Mouse (Mus musculus) limb, embryonic 12.5 days (tissue): ENCODE results near the gene Foxn3. TPM values are rescaled to one million over a fixed set of nuclear protein-coding genes. Genes with fewer than 3 reads are reported as not detected.
A peak's percentile ranks its signal among the peaks of the same experiment; 100 is the strongest.

Experiments
- ATAC-seq: fragments of 200-750 bp; cut with Nextera tagmentation; 2 replicates; pipeline ENCODE4 v1.8.0; 2017; ENCODE audit warnings: low read depth, moderate TSS enrichment; ENCODE audit not compliant: insufficient number of reproducible peaks, insufficient read depth, low FRiP score, low TSS enrichment
- H3K27ac ChIP-seq: fragments of 300-500 bp; sonication (generic); 2 replicates; pipeline ENCODE4 v1.5.1; 2016; ENCODE audit warnings: mild to moderate bottlenecking, moderate library complexity
- H3K27me3 ChIP-seq: fragments of 300-500 bp; sonication (generic); 2 replicates; pipeline ENCODE4 v1.6.1; 2016; ENCODE audit warnings: mild to moderate bottlenecking, moderate library complexity
- H3K36me3 ChIP-seq: fragments of 300-500 bp; sonication (generic); 2 replicates; pipeline ENCODE4 v1.6.1; 2016; ENCODE audit warnings: mild to moderate bottlenecking, moderate library complexity
- H3K4me1 ChIP-seq: fragments of 300-500 bp; sonication (generic); replicated peaks from 2 replicates; pipeline ENCODE4 v1.6.1; 2016
- H3K4me2 ChIP-seq: fragments of 300-500 bp; sonication (generic); 2 replicates; pipeline ENCODE4 v1.6.1; 2016; ENCODE audit warnings: mild to moderate bottlenecking, moderate library complexity
- H3K4me3 ChIP-seq: fragments of 300-500 bp; sonication (generic); replicated peaks from 2 replicates; pipeline ENCODE4 v1.5.1; 2016; ENCODE audit warnings: mild to moderate bottlenecking
- H3K9ac ChIP-seq: fragments of 300-500 bp; sonication (generic); replicated peaks from 2 replicates; pipeline ENCODE4 v1.6.1; 2016; ENCODE audit warnings: mild to moderate bottlenecking, moderate library complexity
- H3K9me3 ChIP-seq: fragments of 300-500 bp; sonication (generic); 2 replicates; pipeline ENCODE4 v1.6.1; 2016; ENCODE audit warnings: mild to moderate bottlenecking, moderate library complexity
- WGBS: fragments of 180-500 bp; shearing (Covaris S2); methylation state at CpG from one replicate; pipeline ENCODE4 v1.1.7; 2016; 5-methylcytosine and 5-hydroxymethylcytosine counted together
- polyA plus RNA-seq: library from polyadenylated mRNA; unstranded; fragments of >200 nt; fragmentation: Nextera tagmentation; extraction: Ambion mirVana; gene quantifications from 2 replicates; pipeline ENCODE4 v1.2.1, GENCODE M21; 2016

Foxn3 gene
- polyA plus RNA-seq, 1 experiment from 2014 or later: 115 TPM

- no peaks in the 10 kb centered on the region for H3K9me3 ChIP-seq
- no peak overlapping the region for H3K27ac ChIP-seq
- ATAC-seq: no peak
- H3K9ac ChIP-seq: no peak overlapping the region
- H3K27me3 ChIP-seq: no peaks in the 10 kb centered on the region
- WGBS: 85% methylated on average over 13 of the region's 13 CpGs
- H3K4me2 ChIP-seq: no peak overlapping the region
- peaks cover 77% of the 10 kb centered on the region for H3K4me1 ChIP-seq
- H3K4me3 ChIP-seq: no peak overlapping the region
- peaks cover 17% of the 10 kb centered on the region for H3K36me3 ChIP-seq
These were observed 222.8 kb downstream of the Foxn3 start for GRCm38 (mm10) chr12:99340418-99341182.

- Histone ChIP-seq H3K27me3 (no peaks in the 10 kb centered on the region), H3K4me1 (peaks cover 72% of the 10 kb centered on the region), H3K27ac (peak overlapping the region; percentile 37; the same call in 1 of the 2 replicates), H3K4me2 (no peak overlapping the region), H3K4me3 (no peak overlapping the region), H3K9ac (no peak overlapping the region), H3K36me3 (peaks cover 17% of the 10 kb centered on the region), H3K9me3 (no peaks in the 10 kb centered on the region)
- ATAC-seq: no peak
- WGBS: 77% methylated on average over 11 of the region's 11 CpGs
These were observed 223.6 kb downstream of the Foxn3 start for GRCm38 (mm10) chr12:99339640-99340325.

- no peaks in the 10 kb centered on the region for H3K27me3 ChIP-seq
- no peak for ATAC-seq
- H3K9ac ChIP-seq: no peak overlapping the region
- H3K4me1 ChIP-seq: peaks cover 64% of the 10 kb centered on the region
- no peak overlapping the region for H3K4me3 ChIP-seq
- H3K9me3 ChIP-seq: no peaks in the 10 kb centered on the region
- H3K4me2 ChIP-seq: no peak overlapping the region
- WGBS: 57% methylated on average over 2 of the region's 2 CpGs
- H3K36me3 ChIP-seq: peaks cover 17% of the 10 kb centered on the region
- peak overlapping the region; percentile 37; the same call in 1 of the 2 replicates for H3K27ac ChIP-seq
These were observed 224.6 kb downstream of the Foxn3 start for GRCm38 (mm10) chr12:99338754-99339153.

GRCm38 (mm10) chr12:99337171-99337435 lies 226.3 kb downstream of the Foxn3 start:
- peaks cover 61% of the 10 kb centered on the region for H3K4me1 ChIP-seq
- H3K4me3 ChIP-seq: no peak overlapping the region
- H3K27ac ChIP-seq: peak overlapping the region; percentile 62; the same call in 1 of the 2 replicates
- ATAC-seq: no peak
- WGBS: 90% methylated on average over 3 of the region's 3 CpGs
- no peaks in the 10 kb centered on the region for H3K27me3 ChIP-seq
- no peak overlapping the region for H3K4me2 ChIP-seq
- H3K36me3 ChIP-seq: peaks cover 21% of the 10 kb centered on the region
- no peaks in the 10 kb centered on the region for H3K9me3 ChIP-seq
- no peak overlapping the region for H3K9ac ChIP-seq

- Histone ChIP-seq H3K27ac (peak overlapping the region; percentile 76; the same call in 1 of the 2 replicates), H3K9me3 (no peaks in the 10 kb centered on the region), H3K27me3 (no peaks in the 10 kb centered on the region), H3K4me1 (peaks cover 63% of the 10 kb centered on the region), H3K4me2 (no peak overlapping the region), H3K9ac (no peak overlapping the region), H3K36me3 (peaks cover 21% of the 10 kb centered on the region), H3K4me3 (no peak overlapping the region)
- 52% methylated on average over 12 of the region's 12 CpGs for WGBS
- ATAC-seq: peak; percentile 61; the same call in 1 of the 2 replicates
These were observed 226.8 kb downstream of the Foxn3 start for GRCm38 (mm10) chr12:99336349-99337170.

GRCm38 (mm10) chr12:99335628-99336027 lies 227.8 kb downstream of the Foxn3 start:
- H3K4me3 ChIP-seq: no peak overlapping the region
- WGBS: 70% methylated on average over 9 of the region's 9 CpGs
- peaks cover 15% of the 10 kb centered on the region; the same call in 1 of the 2 replicates for H3K36me3 ChIP-seq
- peaks cover 69% of the 10 kb centered on the region for H3K4me1 ChIP-seq
- no peak overlapping the region for H3K4me2 ChIP-seq
- no peak overlapping the region for H3K27ac ChIP-seq
- H3K9me3 ChIP-seq: no peaks in the 10 kb centered on the region
- ATAC-seq: no peak
- no peaks in the 10 kb centered on the region for H3K27me3 ChIP-seq
- no peak overlapping the region for H3K9ac ChIP-seq

GRCm38 (mm10) chr12:99334026-99334425 lies 229.4 kb downstream of the Foxn3 start:
- H3K27ac ChIP-seq: no peak overlapping the region

GRCm38 (mm10) chr12:99333304-99333968 lies 229.9 kb downstream of the Foxn3 start:
- no peak overlapping the region for H3K4me2 ChIP-seq
- ATAC-seq: no peak
- H3K27ac ChIP-seq: no peak overlapping the region
- H3K4me3 ChIP-seq: no peak overlapping the region
- no peaks in the 10 kb centered on the region for H3K9me3 ChIP-seq
- H3K27me3 ChIP-seq: no peaks in the 10 kb centered on the region
- peaks cover 9% of the 10 kb centered on the region; the same call in 1 of the 2 replicates for H3K36me3 ChIP-seq
- H3K4me1 ChIP-seq: peaks cover 71% of the 10 kb centered on the region
- 82% methylated on average over 20 of the region's 20 CpGs for whole genome bisulfite sequencing
- no peak overlapping the region for H3K9ac ChIP-seq

More at GRCm38 (mm10) chr12:99334026-99334425, 229.4 kb downstream of the Foxn3 start:
- 91% methylated on average over 9 of the region's 9 CpGs for WGBS
- Histone ChIP-seq H3K4me3 (no peak overlapping the region), H3K27me3 (no peaks in the 10 kb centered on the region), H3K9ac (no peak overlapping the region), H3K4me1 (peaks cover 71% of the 10 kb centered on the region), H3K36me3 (peaks cover 9% of the 10 kb centered on the region; the same call in 1 of the 2 replicates), H3K4me2 (no peak overlapping the region), H3K9me3 (no peaks in the 10 kb centered on the region)
- ATAC-seq: no peak

- H3K36me3 ChIP-seq: peaks cover 4% of the 10 kb centered on the region; the same call in 1 of the 2 replicates
- no peak overlapping the region for H3K9ac ChIP-seq
- 0 out of 2 replicates have a peak overlapping the region, but pooled peaks have one; percentile 5 for H3K27ac ChIP-seq
- ATAC-seq: no peak
- H3K4me2 ChIP-seq: no peak overlapping the region
- no peaks in the 10 kb centered on the region for H3K9me3 ChIP-seq
- no peaks in the 10 kb centered on the region for H3K27me3 ChIP-seq
- 75% methylated on average over 16 of the region's 16 CpGs for WGBS
- H3K4me1 ChIP-seq: peaks cover 78% of the 10 kb centered on the region
- no peak overlapping the region for H3K4me3 ChIP-seq
These were observed 231.1 kb downstream of the Foxn3 start for GRCm38 (mm10) chr12:99332144-99332807.

- Histone ChIP-seq H3K9ac (no peak overlapping the region), H3K4me3 (no peak overlapping the region), H3K27me3 (no peaks in the 10 kb centered on the region), H3K4me1 (peaks cover 77% of the 10 kb centered on the region), H3K27ac (0 out of 2 replicates have a peak overlapping the region, but pooled peaks have one; percentile 5), H3K36me3 (peaks cover 4% of the 10 kb centered on the region; the same call in 1 of the 2 replicates), H3K4me2 (no peak overlapping the region), H3K9me3 (no peaks in the 10 kb centered on the region)
- 36% methylated on average over 7 of the region's 8 CpGs for WGBS
- ATAC-seq: no peak
These were observed 231.9 kb downstream of the Foxn3 start for GRCm38 (mm10) chr12:99331341-99331947.
